14 mouse cellular contexts compared by ENCODE assay signal in genomic region chr2:169311821-169312220, GRCm38 (mm10).
DNase-seq lines count a peak whose midpoint lies in the region; ATAC-seq lines count a peak whose summit lies in the region.
"Had no signal": no experiment of that assay in that cellular context is flagged by ENCODE, and none has a peak within 500 bp of the region (broad histone marks: within the 10 kb centered on the region; RNA-seq: fewer than 3 reads in every experiment).

No protein-coding gene starts in this region.

- ATAC-seq in heart, embryonic 12.5 days (ENCODE audit: insufficient number of reproducible peaks, low FRiP score), result no peak
- ATAC-seq in neural tube, embryonic 13.5 days (ENCODE audit: low read depth), result no peak
- ATAC-seq in hindbrain, embryonic 16.5 days, result no peak
- ATAC-seq: lung, postnatal 0 days had no signal

- no peaks in the 10 kb centered on the region for H3K36me3 ChIP-seq in heart, embryonic 12.5 days
- H3K36me3 ChIP-seq in neural tube, embryonic 13.5 days, result no peaks in the 10 kb centered on the region
- no peaks in the 10 kb centered on the region for H3K36me3 ChIP-seq in hindbrain, embryonic 16.5 days (ENCODE audit: control insufficient read depth, insufficient read depth, low read length)
- H3K36me3 ChIP-seq: embryonic facial prominence, embryonic 15.5 days; limb, embryonic 12.5 days had no signal

- H3K9ac ChIP-seq in heart, embryonic 12.5 days, result no peak overlapping the region
- H3K9ac ChIP-seq in neural tube, embryonic 13.5 days, result no peak overlapping the region
- H3K9ac ChIP-seq in hindbrain, embryonic 16.5 days (ENCODE audit: low read depth, low read length), result no peak overlapping the region
- H3K9ac ChIP-seq: embryonic facial prominence, embryonic 15.5 days; limb, embryonic 12.5 days; liver, embryonic 14.5 days had no signal

- H3K27me3 ChIP-seq in heart, embryonic 12.5 days (replicated peaks), result no peaks in the 10 kb centered on the region
- H3K27me3 ChIP-seq in neural tube, embryonic 13.5 days, result no peaks in the 10 kb centered on the region
- no peaks in the 10 kb centered on the region for H3K27me3 ChIP-seq in hindbrain, embryonic 16.5 days (replicated peaks; ENCODE audit: control insufficient read depth, insufficient read depth, low read length)
- H3K27me3 ChIP-seq: embryonic facial prominence, embryonic 15.5 days; limb, embryonic 12.5 days had no signal

- H3K27ac ChIP-seq in heart, embryonic 12.5 days (ENCODE audit: poor library complexity, severe bottlenecking), result peak overlapping the region; percentile 30; the same call in 1 of the 2 replicates
- H3K27ac ChIP-seq in neural tube, embryonic 13.5 days (replicated peaks), result 0 out of 2 replicates have a peak overlapping the region, but pooled peaks have one; percentile 28
- H3K27ac ChIP-seq in hindbrain, embryonic 16.5 days (ENCODE audit: low read depth, low read length), result no peak overlapping the region
- H3K27ac ChIP-seq: embryonic facial prominence, embryonic 15.5 days; limb, embryonic 12.5 days; liver, embryonic 14.5 days had no signal

- H3K4me2 ChIP-seq in heart, embryonic 12.5 days, result peak overlapping the region; percentile 38
- H3K4me2 ChIP-seq in neural tube, embryonic 13.5 days, result no peak overlapping the region
- 0 out of 2 replicates have a peak overlapping the region, but pooled peaks have one; percentile 4 for H3K4me2 ChIP-seq in hindbrain, embryonic 16.5 days (ENCODE audit: low read length)
- H3K4me2 ChIP-seq: embryonic facial prominence, embryonic 15.5 days; limb, embryonic 12.5 days had no signal

- no peak overlapping the region for H3K4me3 ChIP-seq in heart, embryonic 12.5 days
- H3K4me3 ChIP-seq in neural tube, embryonic 13.5 days, result no peak overlapping the region
- no peak overlapping the region for H3K4me3 ChIP-seq in hindbrain, embryonic 16.5 days (ENCODE audit: low read length)
- H3K4me3 ChIP-seq: embryonic facial prominence, embryonic 15.5 days; limb, embryonic 12.5 days had no signal

- WGBS in heart, embryonic 12.5 days, result 32% methylated on average over 12 of the region's 12 CpGs
- 56% methylated on average over 12 of the region's 12 CpGs for WGBS in neural tube, embryonic 13.5 days
- 35% methylated on average over 12 of the region's 12 CpGs for WGBS in hindbrain, embryonic 16.5 days

- peaks cover 11% of the 10 kb centered on the region for H3K4me1 ChIP-seq in heart, embryonic 12.5 days (replicated peaks)
- peaks cover 18% of the 10 kb centered on the region; the same call in 1 of the 2 replicates for H3K4me1 ChIP-seq in neural tube, embryonic 13.5 days (replicated peaks)
- H3K4me1 ChIP-seq in hindbrain, embryonic 16.5 days (ENCODE audit: control insufficient read depth, insufficient read depth, low read depth, low read length), result peaks cover 3% of the 10 kb centered on the region
- H3K4me1 ChIP-seq: embryonic facial prominence, embryonic 15.5 days; limb, embryonic 12.5 days had no signal

- 0 out of 2 replicates have a peak, but pooled peaks cover 2% of the 10 kb centered on the region for H3K9me3 ChIP-seq in heart, embryonic 12.5 days (replicated peaks)
- H3K9me3 ChIP-seq in neural tube, embryonic 13.5 days, result no peaks in the 10 kb centered on the region
- no peaks in the 10 kb centered on the region for H3K9me3 ChIP-seq in hindbrain, embryonic 16.5 days (ENCODE audit: control insufficient read depth, low read length)
- H3K9me3 ChIP-seq: embryonic facial prominence, embryonic 15.5 days; limb, embryonic 12.5 days had no signal

- DNase-seq in heart, postnatal 4 days, result no peak
- DNase-seq in neural tube, embryonic 10.5 days (ENCODE audit: extremely low spot score, low spot score), result no peak
- no peak for DNase-seq in urinary bladder, adult 2 months (ENCODE audit: low spot score)
- DNase-seq in lung, postnatal 10 days, result no peak
- DNase-seq: adrenal gland, postnatal 14 days; cerebellum, adult 8-10 months; thymus, adult 2 months had no signal
